Mouse (Mus musculus) gastrocnemius, adult 2 months (tissue): ENCODE measurements around the gene Tmem233. TPM values are rescaled to one million over a fixed set of nuclear protein-coding genes. Genes with fewer than 3 reads are reported as not detected.

Experiments
- DNase-seq: peaks from one replicate; pipeline ENCODE4 v3.0.0; 2022
- H3K27ac ChIP-seq: fragments of 200-600 bp; 2 replicates; pipeline ENCODE4 v1.8.1; 2022; ENCODE audit warnings: mild to moderate bottlenecking
- H3K4me3 ChIP-seq: fragments of 200-600 bp; 2 replicates; pipeline ENCODE4 v1.8.1; 2022; ENCODE audit warnings: mild to moderate bottlenecking, moderate library complexity
- CTCF ChIP-seq: fragments of 200-600 bp; IDR thresholded peaks from 2 replicates; pipeline ENCODE4 v1.8.1; 2022; ENCODE audit warnings: antibody characterized with exemption, mild to moderate bottlenecking, moderate library complexity
- intact Hi-C: fragments of 180-260 bp; cut with DNase I; formaldehyde crosslinking; loops from one replicate; pipeline ENCODE4 v1.15.1; 2025
- total RNA-seq, 2 experiments: library from RNA; stranded (reverse); gene quantifications; 2 replicates each; pipeline ENCODE4 v1.2.3; 2021

Tmem233 gene
- total RNA-seq, 2 experiments from 2014 or later: 102 to 138 TPM

DNA sequence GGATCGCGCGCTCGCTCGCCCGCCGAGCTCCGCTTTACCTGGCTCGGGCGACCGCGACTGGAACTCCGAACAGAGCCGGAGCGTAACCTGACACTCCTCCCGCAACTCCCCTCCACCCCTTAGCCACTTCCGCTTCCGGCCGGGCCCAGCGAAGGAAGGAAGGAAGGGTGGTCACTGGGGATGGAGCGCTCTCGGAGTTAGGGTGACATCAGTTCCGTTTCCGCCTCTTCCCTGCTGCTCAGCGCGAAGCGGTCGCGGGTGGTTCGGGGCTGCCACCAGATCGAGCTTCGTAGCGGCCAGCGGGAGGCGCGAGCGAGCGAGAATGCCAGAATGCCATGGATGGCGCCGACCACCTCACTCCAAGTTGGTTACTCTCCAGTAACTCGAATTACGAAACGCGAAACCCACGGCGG lies 58.7 kb downstream of the Tmem233 start, which contains the start of gene Prkab1:
TSS of gene Prkab1 (minus strand) at position 182 of the 413 bp plus-strand sequence.
- Histone ChIP-seq H3K27ac (peak within 1 kb of the TSS; percentile 94), H3K4me3 (peak within 1 kb of the TSS; percentile 82)
- TF ChIP-seq CTCF: peak; percentile 68
- DNase-seq: peak; percentile 96
- intact Hi-C loops: loop anchor here (5.0 kb wide), 1 partner anchor 42 kb away; no protein-coding TSS in a partner anchor

DNA sequence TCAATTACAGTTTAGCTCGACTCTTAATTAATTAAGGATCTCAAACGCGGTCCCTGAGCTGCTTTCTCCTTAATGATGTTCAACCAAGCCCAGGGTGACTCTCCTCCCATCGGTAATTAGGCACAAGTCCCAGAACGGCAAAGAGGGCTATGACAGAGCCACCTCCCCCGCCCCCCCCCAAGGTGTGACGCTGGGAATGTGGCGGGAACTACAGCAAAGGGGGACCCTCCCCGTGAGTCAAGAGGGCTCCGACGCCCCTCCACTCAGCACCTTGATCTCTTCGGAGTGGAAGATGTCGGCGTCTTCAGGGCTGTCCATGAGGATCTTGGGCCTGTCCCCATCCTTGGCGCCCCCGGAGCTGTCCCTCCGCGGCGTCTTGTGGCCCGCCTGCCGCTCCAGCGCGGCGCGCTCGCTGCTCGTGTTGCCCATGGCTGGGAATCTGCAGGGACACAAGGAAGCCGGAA lies 59.2 kb downstream of the Tmem233 start:
- peak overlapping the region; percentile 82 for H3K4me3 ChIP-seq
- TF ChIP-seq CTCF: no peak
- H3K27ac ChIP-seq: peak overlapping the region; percentile 94
- no peak for DNase-seq
- intact Hi-C loops: loop anchor here (5.0 kb wide), 1 partner anchor 42 kb away; no protein-coding TSS in a partner anchor

DNA sequence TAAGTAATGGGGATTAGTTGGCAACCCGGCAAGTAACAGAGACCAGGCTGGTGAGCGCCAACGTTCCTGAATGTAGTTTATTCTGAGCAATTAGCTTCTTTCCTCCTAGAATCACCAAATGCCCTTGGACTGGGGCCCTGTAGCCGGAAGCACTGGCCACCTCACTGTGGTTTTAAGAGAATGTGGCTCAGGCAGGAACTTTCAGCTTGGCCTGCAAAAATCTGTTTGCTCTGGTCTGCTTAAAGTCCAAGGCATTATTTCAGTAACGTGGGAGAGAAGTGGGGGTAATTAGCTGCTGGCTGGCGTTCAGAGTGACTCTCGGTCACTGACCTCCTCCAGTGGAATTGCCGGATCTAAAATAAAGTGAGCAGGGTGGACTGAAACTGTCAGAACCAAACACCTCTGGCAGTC lies 59.8 kb downstream of the Tmem233 start:
- intact Hi-C loops: loop anchor here (5.0 kb wide), 1 partner anchor 41 kb away; no protein-coding TSS in a partner anchor
- no peak for DNase-seq
- no peak for TF ChIP-seq CTCF
- Histone ChIP-seq H3K4me3 (peak overlapping the region; percentile 82), H3K27ac (peak overlapping the region; percentile 94)

DNA sequence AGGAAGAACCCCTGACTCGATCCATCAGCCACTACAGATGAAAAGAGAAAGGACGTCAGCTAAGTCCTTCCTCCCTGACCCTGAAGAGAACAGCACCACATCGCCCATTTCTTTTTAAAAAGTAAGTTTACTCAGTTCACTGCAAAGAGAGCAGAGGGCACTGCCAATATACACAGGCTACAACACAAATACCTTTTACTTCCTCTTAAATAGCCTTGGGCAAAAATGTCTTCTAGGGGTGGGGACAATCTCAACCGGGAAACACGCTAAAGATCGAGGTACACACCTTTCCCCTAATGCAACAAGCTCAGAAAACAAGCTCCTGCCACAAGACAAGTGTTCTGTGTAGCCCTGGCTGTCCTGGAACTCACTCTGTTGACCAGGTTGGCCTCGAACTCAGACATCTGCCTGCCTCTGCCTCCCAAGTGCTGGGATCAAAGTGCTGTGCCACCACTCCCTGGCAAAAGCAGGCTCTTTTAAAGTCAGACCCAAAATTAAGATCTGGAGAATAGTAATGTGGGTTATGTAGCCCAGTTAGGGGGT lies 60.3 kb downstream of the Tmem233 start:
- H3K27ac ChIP-seq: peak overlapping the region; percentile 94
- peak overlapping the region; percentile 82 for H3K4me3 ChIP-seq
- TF ChIP-seq CTCF: no peak
- no peak for DNase-seq
- intact Hi-C loops: loop anchor here (5.0 kb wide), 1 partner anchor 40 kb away; no protein-coding TSS in a partner anchor

DNA sequence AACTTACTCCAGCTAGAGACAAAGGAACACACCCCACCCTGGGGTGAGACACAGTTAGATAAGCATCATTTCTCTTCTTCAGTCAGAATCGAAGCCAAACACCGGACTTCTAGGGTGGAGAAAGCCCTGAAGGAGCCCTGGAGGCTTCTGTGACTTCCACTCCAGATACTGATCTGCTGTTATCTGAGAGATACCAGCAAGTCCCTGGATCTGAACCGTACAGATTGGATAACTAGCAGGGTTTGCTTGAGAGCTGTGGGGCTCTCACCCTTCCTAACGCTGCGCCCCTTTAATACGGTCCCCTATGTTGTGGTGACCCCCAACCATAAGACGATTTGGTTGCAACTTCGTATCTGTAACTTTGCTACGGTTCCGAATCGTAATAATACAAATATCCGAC lies 60.9 kb downstream of the Tmem233 start:
- intact Hi-C loops: loop anchor here (5.0 kb wide), 1 partner anchor 40 kb away; no protein-coding TSS in a partner anchor
- DNase-seq: no peak
- no peak for TF ChIP-seq CTCF
- no peak overlapping the region for H3K27ac ChIP-seq
- no peak overlapping the region for H3K4me3 ChIP-seq

DNA sequence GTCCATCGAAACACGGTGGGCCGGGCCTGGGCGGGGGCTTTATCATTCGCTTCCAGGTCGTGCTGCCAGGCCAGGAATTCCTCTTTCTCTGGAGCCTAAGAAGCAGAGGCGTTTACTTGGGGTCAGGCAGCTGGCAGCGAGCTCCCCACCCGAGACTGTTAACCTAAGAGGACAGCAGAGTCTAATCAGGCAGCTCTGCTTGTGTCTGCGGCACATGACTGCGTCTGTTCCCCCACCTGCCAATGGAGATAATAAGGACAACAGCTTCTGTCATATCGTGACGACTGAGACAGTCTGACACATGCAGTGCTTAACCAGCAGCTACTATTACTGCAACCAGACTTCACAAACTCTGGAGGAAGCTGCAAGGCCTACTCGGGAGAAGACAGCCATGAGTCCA lies 61.5 kb downstream of the Tmem233 start:
- intact Hi-C loops: loop anchor here (5.0 kb wide), 1 partner anchor 39 kb away; no protein-coding TSS in a partner anchor
- TF ChIP-seq CTCF: no peak
- Histone ChIP-seq H3K4me3 (no peak overlapping the region), H3K27ac (no peak overlapping the region)
- no peak for DNase-seq

DNA sequence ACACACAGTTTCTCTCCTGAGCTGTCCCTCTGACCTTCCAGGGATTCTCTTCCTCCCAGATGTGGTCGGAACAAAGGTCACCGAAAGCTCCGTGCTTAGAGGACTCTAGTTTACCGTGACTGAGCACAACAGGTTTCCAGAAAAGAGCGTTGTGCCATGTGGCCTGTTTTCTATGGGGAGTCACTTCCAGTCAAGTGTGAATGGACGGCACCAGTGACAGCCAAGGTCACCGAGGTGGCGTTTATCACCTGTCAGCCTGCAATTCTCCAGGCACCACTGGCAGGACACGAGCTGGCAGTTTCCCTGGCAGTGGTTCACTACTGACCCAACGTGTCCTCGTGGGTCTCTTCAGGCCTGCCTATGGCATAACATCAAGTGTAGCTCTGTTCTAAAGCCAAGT lies 63.7 kb downstream of the Tmem233 start:
- no peak for TF ChIP-seq CTCF
- Histone ChIP-seq H3K27ac (peak overlapping the region; percentile 57), H3K4me3 (no peak overlapping the region)
- intact Hi-C loops: loop anchor here (10.0 kb wide), 1 partner anchor 365 kb away; no protein-coding TSS in a partner anchor
- DNase-seq: peak; percentile 62

DNA sequence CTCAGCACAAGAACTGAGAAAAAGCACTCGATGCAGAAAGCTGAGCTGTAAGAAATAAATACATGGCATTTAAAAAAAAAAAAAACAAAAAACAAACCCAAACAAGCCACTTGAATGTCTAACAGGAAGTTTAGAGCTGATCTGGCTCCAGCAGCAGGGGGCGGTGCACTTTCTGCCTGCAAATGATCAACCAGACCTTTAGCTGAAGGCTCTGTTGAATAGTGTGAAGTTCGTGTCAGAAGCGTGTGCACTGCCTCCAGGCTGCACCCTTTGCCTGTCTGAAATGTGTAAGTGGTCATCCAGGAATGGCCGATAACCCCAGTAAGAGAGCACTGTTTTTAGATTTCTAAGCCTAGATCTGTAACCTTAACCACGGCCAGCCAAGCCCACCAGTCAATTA lies 64.3 kb downstream of the Tmem233 start:
- peak; percentile 11; the same call in 1 of the 2 replicates for TF ChIP-seq CTCF
- Histone ChIP-seq H3K4me3 (no peak overlapping the region), H3K27ac (peak overlapping the region; percentile 57)
- intact Hi-C loops: loop anchor here (10.0 kb wide), 1 partner anchor 364 kb away; no protein-coding TSS in a partner anchor
- no peak for DNase-seq

DNA sequence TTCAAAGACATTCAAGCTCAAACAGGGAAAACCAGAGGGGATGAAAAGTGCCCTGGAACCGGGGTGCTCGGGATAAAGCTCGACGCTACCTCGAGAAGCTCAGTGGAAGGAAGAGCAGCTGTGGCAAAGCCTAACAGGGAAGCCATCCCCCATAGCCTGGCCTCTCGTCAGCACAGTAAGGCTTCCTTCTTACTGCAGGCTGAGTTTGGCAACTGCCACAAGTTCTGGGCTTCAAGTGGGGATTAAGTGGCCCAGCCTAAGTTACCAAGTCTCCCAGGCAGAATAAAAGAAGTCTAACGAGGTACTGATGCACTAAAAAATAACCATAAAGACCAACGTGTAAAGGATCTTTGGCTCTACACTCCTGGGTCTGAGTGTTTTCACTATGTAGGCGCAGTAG lies 64.8 kb downstream of the Tmem233 start:
- H3K27ac ChIP-seq: no peak overlapping the region
- DNase-seq: no peak
- TF ChIP-seq CTCF: no peak
- H3K4me3 ChIP-seq: no peak overlapping the region
- intact Hi-C loops: loop anchor here (10.0 kb wide), 1 partner anchor 363 kb away; no protein-coding TSS in a partner anchor

DNA sequence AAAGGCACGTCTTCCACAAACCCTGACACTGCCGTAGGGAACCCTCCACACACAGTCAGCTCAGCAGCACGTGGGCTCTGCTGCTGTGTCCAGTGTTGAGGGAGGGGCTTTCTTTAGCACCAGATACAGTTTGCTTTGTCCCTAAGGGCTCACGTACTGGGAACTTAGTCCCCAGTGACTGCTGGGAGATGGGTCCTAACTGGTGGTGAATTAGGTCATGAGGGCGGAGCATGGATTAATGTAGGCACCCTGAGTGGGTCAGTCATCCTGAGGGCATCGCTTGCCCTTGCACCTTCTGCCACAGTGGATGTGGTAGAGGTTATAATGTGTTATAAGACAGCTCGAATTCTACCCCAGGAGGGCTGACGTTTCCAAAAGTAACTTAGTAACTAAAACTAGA lies 65.7 kb downstream of the Tmem233 start:
- DNase-seq: no peak
- intact Hi-C loops: loop anchor here (10.0 kb wide), 1 partner anchor 363 kb away; no protein-coding TSS in a partner anchor
- no peak overlapping the region for H3K27ac ChIP-seq
- H3K4me3 ChIP-seq: no peak overlapping the region
- no peak for TF ChIP-seq CTCF

DNA sequence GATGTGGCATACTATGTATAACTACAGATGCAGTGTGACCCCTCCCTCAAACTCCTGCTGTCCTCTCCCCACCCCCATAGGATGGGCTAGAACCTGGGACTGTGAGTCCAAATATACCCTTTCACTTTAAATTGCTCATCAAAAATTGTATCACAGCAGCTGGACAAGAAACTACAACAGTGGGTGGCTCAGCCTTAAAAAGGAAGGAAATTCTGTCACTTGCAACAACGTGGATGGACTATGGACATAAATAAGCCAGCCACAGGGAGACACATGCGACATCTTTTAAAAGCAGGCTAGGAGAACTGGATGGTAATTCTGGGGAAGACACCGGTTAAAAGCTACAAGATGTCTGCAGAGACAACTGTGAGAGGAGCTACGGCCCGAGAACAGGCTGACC lies 66.5 kb downstream of the Tmem233 start:
- no peak for DNase-seq
- TF ChIP-seq CTCF: no peak
- Histone ChIP-seq H3K27ac (no peak overlapping the region), H3K4me3 (no peak overlapping the region)
- intact Hi-C loops: loop anchor here (10.0 kb wide), 1 partner anchor 362 kb away; no protein-coding TSS in a partner anchor

DNA sequence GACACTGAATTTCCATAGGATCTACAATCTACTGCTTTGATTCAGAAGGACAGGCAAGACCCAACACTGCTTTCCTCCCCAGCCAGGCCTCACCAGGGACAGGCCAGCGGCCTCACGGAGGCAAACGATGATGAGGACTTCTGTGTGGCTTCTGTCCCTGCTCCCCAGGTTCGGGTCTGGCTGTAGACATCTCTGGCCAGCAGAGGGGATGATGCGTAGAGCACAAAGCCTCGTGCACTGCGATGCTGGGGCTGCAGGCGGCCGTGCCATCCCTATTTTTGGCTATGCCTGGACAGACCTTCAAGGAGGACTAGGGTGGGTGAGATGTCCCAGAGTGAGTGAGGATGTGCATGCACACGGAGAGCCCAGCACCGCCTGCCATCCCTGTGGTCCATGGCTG lies 68.8 kb downstream of the Tmem233 start:
- no peak overlapping the region for H3K4me3 ChIP-seq
- DNase-seq: no peak
- no peak overlapping the region for H3K27ac ChIP-seq
- TF ChIP-seq CTCF: no peak
- intact Hi-C loops: loop anchor here (10.0 kb wide), 1 partner anchor 359 kb away; no protein-coding TSS in a partner anchor

DNA sequence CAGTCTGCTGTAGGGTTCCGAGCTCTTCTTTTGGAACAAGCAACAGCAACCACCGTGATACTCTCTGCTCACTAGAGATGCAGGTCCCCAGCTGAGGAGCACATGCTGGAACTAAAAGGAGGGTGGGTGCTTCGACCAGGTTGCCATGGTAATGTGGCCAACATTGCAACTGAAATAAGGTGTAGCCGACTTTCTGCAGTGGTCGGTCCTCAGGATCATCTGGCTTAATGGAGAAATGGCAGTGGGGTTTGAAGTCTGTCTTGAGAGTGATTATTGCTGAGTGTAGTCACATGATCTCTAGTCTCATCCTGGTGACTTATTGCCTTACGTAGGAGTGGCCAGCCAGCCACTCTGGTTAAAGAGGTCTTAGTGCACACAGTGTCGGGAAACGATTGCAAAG lies 69.2 kb downstream of the Tmem233 start:
- no peak for DNase-seq
- Histone ChIP-seq H3K27ac (no peak overlapping the region), H3K4me3 (no peak overlapping the region)
- TF ChIP-seq CTCF: no peak
- intact Hi-C loops: loop anchor here (10.0 kb wide), 1 partner anchor 359 kb away; no protein-coding TSS in a partner anchor
